Mouse (Mus musculus) Patski (cell line): Measurements from ENCODE around the gene App. TPM values are rescaled to one million over a fixed set of nuclear protein-coding genes. Genes with fewer than 3 reads are reported as not detected.

Experiments used
- ATAC-seq: fragments of 100-300 bp; one replicate; pipeline ENCODE4 v1.8.0; 2021
- CTCF ChIA-PET: fragments of 350-600 bp; sonication (Branson Sonifier 250); formaldehyde crosslinking; loops from one replicate; lab custom pipeline; 2022; ENCODE audit warnings: inconsistent platforms; lab: Charles Lee
- POLR2A ChIA-PET: fragments of 350-600 bp; sonication (Branson Sonifier 250); formaldehyde crosslinking; loops from one replicate; lab custom pipeline; 2022; ENCODE audit warnings: antibody characterized with exemption, inconsistent platforms; lab: Charles Lee
- DNase-seq: peaks from one replicate; pipeline ENCODE4 v3.0.0-alpha.2; 2011; ENCODE audit warnings: low read depth, low spot score
- H3K27me3 ChIP-seq: fragments of 371-371 bp; one replicate; pipeline ENCODE4 v1.5.1; 2021
- CTCF ChIP-seq: fragments of 100-300 bp; IDR thresholded peaks from one replicate; pipeline ENCODE4 v1.5.1; 2021
- in situ Hi-C: fragments of 300-500 bp; cut with MboI; formaldehyde crosslinking; loops from 3 replicates; pipeline ENCODE4 v1.11.1; 2018; ENCODE audit warnings: low pct_unique_long_range_greater_than_20kb, mixed read lengths
- polyA plus RNA-seq: library from polyadenylated mRNA; unstranded; gene quantifications from one replicate; pipeline ENCODE4 v1.2.3, GENCODE M21; 2021

App gene
- 1,235 TPM for polyA plus RNA-seq

- ATAC-seq (peak; percentile 86), DNase-seq (no peak)
- no peak for TF ChIP-seq CTCF
- POLR2A ChIA-PET = interaction anchor here (0.6 to 1.8 kb wide), 8 partner anchors 18 to 191 kb away, joined by 3 to 8 read pairs (median 5); no protein-coding TSS in a partner anchor
- CTCF ChIA-PET = interaction anchor here (0.9 to 1.9 kb wide), 13 partner anchors 11 to 222 kb away, joined by 3 to 5 read pairs (median 3); no protein-coding TSS in a partner anchor
- in situ Hi-C loops = loop anchor here (25.0 kb wide), 1 partner anchor 336 kb away; the partner anchor contains the start of genes Atp5j and Gabpa
- no peaks in the 10 kb centered on the region for H3K27me3 ChIP-seq
These were observed at the start of gene App for GRCm38 (mm10) chr16:85173373-85174081. Gene App, minus strand, starts transcription at chr16:85173766.

GRCm38 (mm10) chr16:85215846-85216245 lies 42.3 kb upstream of the App start:
- ChIA-PET CTCF (no interaction called here), POLR2A (no interaction called here)
- in situ Hi-C loops = no loop called here
- ATAC-seq = no peak
- no peak for TF ChIP-seq CTCF
- H3K27me3 ChIP-seq = peaks cover 21% of the 10 kb centered on the region
- DNase-seq = no peak

- DNase-seq = no peak
- H3K27me3 ChIP-seq = peaks cover 17% of the 10 kb centered on the region
- POLR2A ChIA-PET = no interaction called here
- in situ Hi-C loops = no loop called here
- no peak for ATAC-seq
- CTCF ChIA-PET = no interaction called here
- TF ChIP-seq CTCF = no peak
These were observed 41.6 kb upstream of the App start for GRCm38 (mm10) chr16:85215173-85215572.

- TF ChIP-seq CTCF = no peak
- ATAC-seq = no peak
- ChIA-PET POLR2A (no interaction called here), CTCF (no interaction called here)
- DNase-seq = no peak
- H3K27me3 ChIP-seq = peaks cover 4% of the 10 kb centered on the region
- in situ Hi-C loops = no loop called here
These were observed 22.1 kb upstream of the App start for GRCm38 (mm10) chr16:85195622-85196021.

- no peak for TF ChIP-seq CTCF
- CTCF ChIA-PET = no interaction called here
- peaks cover 3% of the 10 kb centered on the region for H3K27me3 ChIP-seq
- in situ Hi-C loops = no loop called here
- no peak for DNase-seq
- ATAC-seq = no peak
- POLR2A ChIA-PET = no interaction called here
These were observed 21.6 kb upstream of the App start for GRCm38 (mm10) chr16:85195167-85195566.

- POLR2A ChIA-PET = no interaction called here
- in situ Hi-C loops = no loop called here
- peaks cover 5% of the 10 kb centered on the region for H3K27me3 ChIP-seq
- DNase-seq = no peak
- no peak for TF ChIP-seq CTCF
- ATAC-seq = no peak
- CTCF ChIA-PET = interaction anchor here (1.1 kb wide), 1 partner anchor 12 kb away, joined by 3 read pairs; no protein-coding TSS in a partner anchor
These were observed 7.9 kb upstream of the App start for GRCm38 (mm10) chr16:85181502-85181901.

GRCm38 (mm10) chr16:85180710-85181109 lies 7.1 kb upstream of the App start:
- no peak for TF ChIP-seq CTCF
- ATAC-seq (no peak), DNase-seq (no peak)
- POLR2A ChIA-PET = interaction anchor here (0.6 kb wide), 1 partner anchor 9 kb away, joined by 3 read pairs; no protein-coding TSS in a partner anchor
- CTCF ChIA-PET = interaction anchor here (1.1 kb wide), 1 partner anchor 13 kb away, joined by 3 read pairs; no protein-coding TSS in a partner anchor
- in situ Hi-C loops = no loop called here
- H3K27me3 ChIP-seq = no peaks in the 10 kb centered on the region

GRCm38 (mm10) chr16:85176666-85177065 lies 3.1 kb upstream of the App start:
- in situ Hi-C loops = loop anchor here (5.0 kb wide), 1 partner anchor 219 kb away; no protein-coding TSS in a partner anchor
- TF ChIP-seq CTCF = no peak
- CTCF ChIA-PET = no interaction called here
- DNase-seq (no peak), ATAC-seq (no peak)
- H3K27me3 ChIP-seq = no peaks in the 10 kb centered on the region
- POLR2A ChIA-PET = no interaction called here

GRCm38 (mm10) chr16:85172571-85173372 lies 794 bp downstream of the App start:
- ATAC-seq (peak; percentile 31), DNase-seq (no peak)
- in situ Hi-C loops = loop anchor here (25.0 kb wide), 1 partner anchor 335 kb away; the partner anchor contains the start of genes Atp5j and Gabpa
- CTCF ChIA-PET = interaction anchor here (0.9 to 1.9 kb wide), 14 partner anchors 15 to 221 kb away, joined by 3 to 8 read pairs (median 3); no protein-coding TSS in a partner anchor
- H3K27me3 ChIP-seq = no peaks in the 10 kb centered on the region
- no peak for TF ChIP-seq CTCF
- POLR2A ChIA-PET = interaction anchor here (0.6 to 1.8 kb wide), 10 partner anchors 17 to 1773 kb away, joined by 3 to 9 read pairs (median 5); no protein-coding TSS in a partner anchor

GRCm38 (mm10) chr16:85171976-85172570 lies 1.5 kb downstream of the App start:
- ChIA-PET POLR2A (interaction anchor here (0.6 to 0.7 kb wide), 8 partner anchors 8 to 1774 kb away, joined by 3 to 9 read pairs (median 4); no protein-coding TSS in a partner anchor), CTCF (interaction anchor here (0.7 to 1.9 kb wide), 8 partner anchors 14 to 87 kb away, joined by 3 to 8 read pairs (median 3); no protein-coding TSS in a partner anchor)
- TF ChIP-seq CTCF = no peak
- no peaks in the 10 kb centered on the region for H3K27me3 ChIP-seq
- in situ Hi-C loops = loop anchor here (25.0 kb wide), 1 partner anchor 335 kb away; the partner anchor contains the start of genes Atp5j and Gabpa
- peak; percentile 42 for ATAC-seq
- DNase-seq = no peak
